Mouse (Mus musculus): Measurements from ENCODE around the gene Trank1.

Trank1 gene

GRCm38 (mm10) chr9:111311031-111311842 is at the start of gene Trank1:
TSS of gene Trank1 (plus strand) at chr9:111311739.
- DNase-seq (ENCODE audit: low read depth, low spot score) = no peak

GRCm38 (mm10) chr9:111267998-111268397 is 43.5 kb upstream of the Trank1 start:
- no peak for DNase-seq (ENCODE audit: low read depth, low spot score)

GRCm38 (mm10) chr9:111270606-111271005 is 40.9 kb upstream of the Trank1 start:
- DNase-seq (ENCODE audit: low read depth, low spot score) = no peak

GRCm38 (mm10) chr9:111271056-111271433 is 40.5 kb upstream of the Trank1 start:
- DNase-seq (ENCODE audit: low read depth, low spot score) = no peak

GRCm38 (mm10) chr9:111271434-111272160 is 39.9 kb upstream of the Trank1 start, which contains the start of the genes Mlh1 and Epm2aip1:
TSS of gene Mlh1 (minus strand) at chr9:111271791.
TSS of gene Epm2aip1 (plus strand) at chr9:111271929.
- DNase-seq (ENCODE audit: low read depth, low spot score) = peak; percentile 100

GRCm38 (mm10) chr9:111272356-111272755 is 39.2 kb upstream of the Trank1 start:
- DNase-seq (ENCODE audit: low read depth, low spot score) = no peak

GRCm38 (mm10) chr9:111272996-111273785 is 38.3 kb upstream of the Trank1 start:
- DNase-seq (ENCODE audit: low read depth, low spot score) = no peak

- DNase-seq (ENCODE audit: low read depth, low spot score) = no peak
Measured at GRCm38 (mm10) chr9:111273958-111274357, 37.6 kb upstream of the Trank1 start.

- DNase-seq (ENCODE audit: low read depth, low spot score) = no peak
Measured at GRCm38 (mm10) chr9:111275156-111275555, 36.4 kb upstream of the Trank1 start.

GRCm38 (mm10) chr9:111285061-111285460 is 26.5 kb upstream of the Trank1 start:
- no peak for DNase-seq (ENCODE audit: low read depth, low spot score)

- DNase-seq (ENCODE audit: low read depth, low spot score) = no peak
Measured at GRCm38 (mm10) chr9:111285676-111286075, 25.9 kb upstream of the Trank1 start.

GRCm38 (mm10) chr9:111286468-111286867 is 25.1 kb upstream of the Trank1 start:
- DNase-seq (ENCODE audit: low read depth, low spot score) = no peak

GRCm38 (mm10) chr9:111287956-111288355 is 23.6 kb upstream of the Trank1 start:
- DNase-seq (ENCODE audit: low read depth, low spot score) = no peak

- DNase-seq (ENCODE audit: low read depth, low spot score) = no peak
Measured at GRCm38 (mm10) chr9:111289294-111289831, 22.2 kb upstream of the Trank1 start.

- DNase-seq (ENCODE audit: low read depth, low spot score) = peak; percentile 75
Measured at GRCm38 (mm10) chr9:111289832-111290339, 21.7 kb upstream of the Trank1 start.

- DNase-seq (ENCODE audit: low read depth, low spot score) = no peak
Measured at GRCm38 (mm10) chr9:111290539-111291100, 20.9 kb upstream of the Trank1 start.

GRCm38 (mm10) chr9:111293234-111293633 is 18.3 kb upstream of the Trank1 start:
- no peak for DNase-seq (ENCODE audit: low read depth, low spot score)

- DNase-seq (ENCODE audit: low read depth, low spot score) = no peak
Measured at GRCm38 (mm10) chr9:111294911-111295310, 16.6 kb upstream of the Trank1 start.

- DNase-seq (ENCODE audit: low read depth, low spot score) = no peak
Measured at GRCm38 (mm10) chr9:111295323-111295722, 16.2 kb upstream of the Trank1 start.

GRCm38 (mm10) chr9:111296433-111296832 is 15.1 kb upstream of the Trank1 start:
- no peak for DNase-seq (ENCODE audit: low read depth, low spot score)

- DNase-seq (ENCODE audit: low read depth, low spot score) = no peak
Measured at GRCm38 (mm10) chr9:111298606-111299005, 12.9 kb upstream of the Trank1 start.
